Mouse (Mus musculus): ENCODE measurements around the gene Mybl2.

Mybl2 gene

DNA sequence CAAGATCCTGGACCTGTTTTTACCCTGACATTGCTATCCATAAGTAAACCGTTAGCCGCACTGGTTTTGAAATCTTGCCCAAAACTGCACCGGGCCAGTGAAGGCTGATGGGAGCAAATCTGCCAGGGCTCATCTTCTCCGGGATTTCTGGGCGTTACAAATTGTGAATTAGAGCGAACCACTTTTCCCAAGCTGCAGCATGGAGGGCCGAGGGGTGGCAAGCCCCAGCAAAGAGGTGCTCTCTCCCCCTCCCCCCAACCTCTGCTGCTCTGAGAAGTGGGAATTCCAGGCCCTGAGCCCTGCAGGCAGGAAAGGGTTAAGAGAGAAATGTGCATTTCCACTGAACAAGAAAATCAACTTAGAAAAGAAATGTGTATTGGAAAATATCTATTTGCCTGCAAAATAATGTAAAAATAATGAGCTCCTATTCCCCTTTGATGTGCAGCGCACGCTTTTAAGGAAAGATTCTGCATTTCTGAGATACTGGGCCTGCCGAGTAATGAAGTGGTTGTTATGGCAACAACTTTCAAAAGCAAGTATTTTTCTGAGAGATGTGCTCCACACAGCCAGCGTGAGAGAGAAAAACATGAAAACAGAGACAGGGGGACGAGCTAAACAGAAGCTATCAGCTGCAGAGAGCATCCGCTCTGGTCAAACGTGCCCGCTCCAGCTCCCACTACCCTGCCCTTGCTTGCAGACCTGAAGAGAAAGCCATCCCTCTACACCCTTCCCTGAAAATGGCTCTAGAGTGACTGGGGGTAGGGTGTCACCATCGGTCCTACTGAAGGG lies 57.1 kb downstream of the Mybl2 start:
- peak; percentile 49 for DNase-seq (ENCODE audit: low read depth, low spot score)

DNA sequence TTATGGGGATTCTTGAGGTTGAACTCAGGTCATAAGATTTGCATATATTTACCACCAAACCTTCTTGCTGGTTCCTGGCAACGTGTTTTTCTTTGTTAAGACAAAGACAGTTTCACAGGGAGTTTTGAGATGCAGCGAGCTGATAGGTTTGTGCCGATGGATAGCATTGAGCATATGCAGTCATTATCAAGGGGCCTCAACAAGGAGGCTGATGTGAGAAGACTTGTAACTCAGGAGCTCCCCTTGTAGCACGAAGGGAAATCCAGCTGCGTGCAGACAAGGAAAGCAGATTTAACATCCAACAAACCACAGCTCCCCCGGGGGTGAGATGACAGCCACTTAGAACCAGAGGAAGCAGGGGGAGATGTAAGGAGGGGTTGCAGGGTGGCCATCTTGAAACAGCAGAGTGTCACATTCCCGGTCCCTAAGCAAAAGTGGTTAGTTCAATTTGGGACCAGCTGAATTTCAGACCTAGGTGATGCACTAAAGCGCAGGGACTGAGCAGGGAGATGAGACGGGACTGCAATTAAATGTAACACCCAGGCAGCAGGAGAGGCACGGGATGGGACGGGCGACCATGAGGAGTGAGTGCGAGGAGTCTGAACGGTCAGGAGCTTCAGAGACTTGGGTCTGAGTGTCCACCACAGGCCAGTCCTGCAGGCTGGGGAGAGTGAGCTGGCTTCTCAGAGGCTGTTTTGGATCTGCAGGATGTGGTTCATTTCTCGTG lies 66.3 kb downstream of the Mybl2 start:
- no peak for DNase-seq (ENCODE audit: low read depth, low spot score)

DNA sequence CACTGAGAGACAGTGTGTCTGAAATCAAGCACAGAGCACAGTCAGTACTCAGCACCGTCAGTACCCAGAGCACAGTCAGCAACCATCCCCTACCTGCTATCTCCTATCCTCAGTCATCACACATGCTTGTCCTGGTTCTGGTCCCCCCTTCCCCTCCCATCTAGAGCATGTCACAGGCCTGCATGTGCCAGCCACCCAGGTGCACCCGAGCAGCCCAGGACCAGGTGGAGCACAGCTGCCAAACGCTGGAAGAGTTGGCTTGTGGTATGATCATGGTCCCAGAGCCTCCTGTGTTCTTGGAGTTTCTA lies 66.8 kb downstream of the Mybl2 start:
- DNase-seq (ENCODE audit: low read depth, low spot score), result no peak

DNA sequence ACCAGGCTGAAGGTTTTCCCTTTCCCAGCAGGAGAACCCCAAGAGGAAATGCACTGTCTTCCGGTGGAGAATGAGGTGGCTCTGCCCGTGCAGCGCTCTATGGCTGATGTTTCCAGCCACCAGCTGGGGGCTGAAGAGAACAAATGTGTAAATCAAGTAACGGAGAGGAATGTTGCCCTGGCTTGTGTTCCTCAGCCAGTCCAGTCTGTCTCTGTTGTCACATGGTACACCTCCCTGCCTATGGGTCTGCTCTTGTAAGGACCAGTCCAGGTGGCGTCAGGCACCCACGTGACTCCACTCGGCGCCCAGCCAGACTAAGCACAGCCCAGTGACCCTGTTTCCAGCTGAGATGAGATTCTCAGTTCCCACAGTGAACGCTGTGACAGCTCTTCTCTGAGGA lies 67.8 kb downstream of the Mybl2 start:
- DNase-seq (ENCODE audit: low read depth, low spot score), result no peak

DNA sequence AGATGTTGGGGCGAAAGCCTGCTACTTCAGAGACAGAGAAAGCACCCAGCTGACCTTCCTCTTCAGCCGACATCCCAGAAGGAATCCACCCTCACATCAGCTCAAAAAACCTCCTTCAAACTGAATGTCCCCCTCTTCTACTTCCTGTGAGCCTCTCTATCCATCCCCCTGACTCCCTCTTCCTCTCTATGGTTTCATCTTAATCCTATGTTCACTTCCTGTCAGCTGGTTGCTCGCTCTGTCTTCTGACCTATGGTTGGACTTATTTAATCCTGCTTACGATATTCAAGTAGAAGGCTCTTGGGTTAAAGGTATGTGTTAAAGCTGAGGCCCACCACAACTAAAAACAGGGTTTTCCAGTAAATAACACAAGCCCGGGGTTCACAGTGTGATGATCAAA lies 69.0 kb downstream of the Mybl2 start:
- DNase-seq (ENCODE audit: low read depth, low spot score), result no peak

DNA sequence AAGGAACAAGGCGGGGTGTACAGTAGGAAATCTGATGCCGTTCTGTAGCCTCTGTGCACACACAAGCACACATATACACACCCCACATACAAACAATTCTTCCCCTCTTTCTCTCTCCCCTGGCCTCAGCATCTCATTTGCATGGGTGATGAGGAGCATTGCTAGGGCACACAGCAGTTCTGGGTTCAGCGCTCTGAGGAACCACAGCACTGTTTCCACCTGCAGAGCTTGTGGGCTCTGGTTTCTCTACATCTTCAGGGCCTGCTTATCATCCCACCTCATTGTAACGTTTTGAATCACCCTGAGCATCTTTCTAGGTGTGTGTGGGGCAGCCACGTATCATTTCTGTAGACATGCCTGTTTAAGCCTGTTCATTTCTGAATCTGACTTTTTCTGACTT lies 76.3 kb downstream of the Mybl2 start:
- DNase-seq (ENCODE audit: low read depth, low spot score), result no peak

DNA sequence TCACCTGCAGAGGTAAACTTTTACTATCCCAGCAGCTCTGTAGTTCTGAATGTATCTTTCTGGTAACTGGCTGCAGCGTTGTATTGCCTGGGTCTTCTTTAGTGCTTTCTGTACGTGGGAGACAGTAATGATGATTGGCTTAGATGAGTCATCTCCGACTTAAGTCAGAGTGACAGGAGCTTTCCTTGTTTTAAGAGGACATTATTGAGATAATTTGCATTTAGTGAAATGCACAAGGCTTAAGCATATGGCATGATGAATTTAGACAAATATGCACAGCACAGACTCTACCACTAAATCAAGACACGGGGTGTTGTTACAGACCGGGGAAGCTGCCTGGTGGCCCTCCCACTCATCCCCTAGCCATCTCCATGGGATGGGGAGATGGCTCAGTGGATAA lies 77.8 kb downstream of the Mybl2 start:
- DNase-seq (ENCODE audit: low read depth, low spot score), result peak; percentile 33

All from telencephalon, adult 2 months (tissue).